Mouse (Mus musculus): ENCODE measurements at regions not wholly inside any gene's neighbourhood (a gene's known extent, or its start where the extent isn't known, plus 50 kb on each side); places are given as distances from the start of the nearest gene placed in this dataset.
"Not testable (repeated sequence)": the region's sequence is repeated elsewhere in the genome, so short reads cannot be mapped to it uniquely, and the experiment has no call there.

DNA sequence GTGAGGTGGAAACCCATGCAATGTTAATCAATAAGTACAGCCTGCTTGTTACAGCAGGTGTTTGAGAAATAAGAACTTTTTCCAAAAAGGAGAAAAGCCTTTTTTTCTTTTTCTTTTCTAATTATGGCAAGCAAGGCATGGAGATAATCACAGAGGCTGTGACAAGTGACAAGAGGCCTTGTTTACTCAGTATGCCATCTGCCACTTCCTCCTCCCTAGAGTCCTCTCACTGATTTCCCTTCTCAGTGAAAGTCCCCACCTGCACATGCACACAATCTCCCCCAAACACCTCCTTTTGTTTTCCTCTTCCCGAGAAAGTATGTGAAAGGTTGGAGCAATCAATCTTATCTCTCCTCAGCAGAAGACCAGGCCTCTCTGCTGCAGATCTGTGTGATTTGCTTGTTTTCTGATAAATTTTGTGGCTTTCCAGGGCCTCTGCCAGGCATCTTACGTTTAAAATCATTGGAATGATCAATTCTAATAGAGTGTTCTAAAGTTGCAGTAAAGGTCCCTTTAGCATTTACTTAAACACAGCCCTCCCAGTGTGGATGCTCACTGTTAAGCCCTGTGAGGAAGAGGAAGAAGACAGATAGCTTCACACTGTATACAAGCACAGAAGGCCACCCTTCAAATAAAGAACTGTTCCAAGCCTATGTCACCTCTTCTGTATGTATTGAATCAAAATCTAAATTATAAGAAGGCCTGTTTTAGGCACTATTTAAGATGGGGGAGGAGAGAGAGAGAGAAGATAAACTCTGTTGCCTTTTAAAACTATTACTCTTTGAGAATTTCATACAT is 710.5 kb downstream of the Rapgef2 start:
- no peak for DNase-seq (ENCODE audit: extremely low spot score, low read depth, low spot score)

DNA sequence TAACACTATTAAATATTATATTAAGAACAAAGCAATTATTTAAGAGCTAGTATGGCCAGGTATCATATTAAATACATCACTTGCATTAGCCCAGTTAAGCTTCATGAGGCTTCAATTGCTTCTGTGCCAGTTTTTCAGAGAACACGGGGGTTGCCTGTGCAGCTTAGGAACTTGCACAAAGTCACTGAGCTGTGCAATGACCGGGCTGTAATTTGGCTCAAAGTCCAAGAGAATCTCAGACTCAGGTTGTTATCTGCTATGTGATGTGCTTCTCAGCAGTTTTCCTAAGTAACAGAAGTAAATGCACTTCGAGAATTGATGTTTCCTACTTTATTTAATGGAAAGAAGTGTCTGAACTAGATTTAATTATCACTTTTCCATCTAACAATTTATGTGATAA is 711.5 kb downstream of the Rapgef2 start:
- no peak for DNase-seq (ENCODE audit: extremely low spot score, low read depth, low spot score)

DNA sequence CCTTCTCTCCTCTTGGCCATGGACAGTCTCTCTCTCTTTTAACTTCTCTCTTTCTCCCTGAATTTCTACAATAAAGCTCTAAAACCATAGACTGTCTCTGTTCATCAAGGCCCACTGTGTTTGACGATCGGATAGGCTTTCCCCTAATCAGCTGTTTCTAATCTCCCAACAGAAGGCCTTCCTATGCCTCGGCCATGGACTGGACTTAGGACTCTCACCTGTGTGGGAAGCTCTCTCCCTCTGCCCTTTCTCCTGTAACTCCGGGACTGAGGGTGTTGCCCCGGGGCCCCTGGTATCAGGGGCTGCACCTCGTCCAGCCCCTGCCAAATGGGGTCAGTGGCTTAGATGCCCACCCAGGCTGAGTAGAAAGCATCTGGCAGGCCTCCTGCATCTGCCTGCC is 713.0 kb downstream of the Rapgef2 start:
- DNase-seq (ENCODE audit: extremely low spot score, low read depth, low spot score), result no peak

DNA sequence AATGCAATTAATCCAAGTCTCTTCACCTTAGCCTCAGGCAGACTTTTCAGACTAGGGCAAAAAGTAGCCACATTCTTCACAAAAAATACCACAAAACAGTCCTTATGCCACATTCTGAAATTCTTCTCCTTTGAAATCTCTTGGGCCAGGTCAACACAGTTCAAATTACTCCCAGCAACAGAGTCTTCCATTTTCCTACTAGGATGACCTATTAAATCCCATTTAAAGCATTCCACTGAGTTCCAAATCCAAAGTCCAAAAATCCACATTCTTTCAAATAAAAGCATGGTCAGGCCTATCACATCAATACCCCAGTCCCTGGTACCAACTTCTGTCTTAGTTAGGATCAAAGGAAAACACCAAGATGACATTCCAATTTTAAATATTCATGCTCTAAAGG is 721.4 kb downstream of the Rapgef2 start:
- DNase-seq (ENCODE audit: extremely low spot score, low read depth, low spot score), result not testable (repeated sequence)
